Mouse (Mus musculus) hindbrain, embryonic 16.5 days (tissue): ENCODE results near the gene Hmgb1. TPM values are rescaled to one million over a fixed set of nuclear protein-coding genes. Genes with fewer than 3 reads are reported as not detected.

ENCODE experiments used
- ATAC-seq: fragments of 200-750 bp; cut with Nextera tagmentation; 2 replicates; pipeline ENCODE4 v1.8.0; 2017; ENCODE audit warnings: moderate TSS enrichment, moderate library complexity
- H3K27ac ChIP-seq: fragments of 300-500 bp; sonication (generic); 2 replicates; pipeline ENCODE4 v1.5.1; 2014; ENCODE audit warnings: low read depth, mild to moderate bottlenecking, control low read depth, low read length, moderate library complexity
- H3K27me3 ChIP-seq: fragments of 300-500 bp; sonication (generic); replicated peaks from 2 replicates; pipeline ENCODE4 v1.6.1; 2014; ENCODE audit warnings: low read length; ENCODE audit not compliant: control insufficient read depth, insufficient read depth
- H3K36me3 ChIP-seq: fragments of 300-500 bp; sonication (generic); 2 replicates; pipeline ENCODE4 v1.6.1; 2014; ENCODE audit warnings: mild to moderate bottlenecking, low read length, moderate library complexity, mixed read lengths; ENCODE audit not compliant: control insufficient read depth, insufficient read depth
- H3K4me1 ChIP-seq: fragments of 300-500 bp; sonication (generic); 2 replicates; pipeline ENCODE4 v1.6.1; 2014; ENCODE audit warnings: low read depth, low read length; ENCODE audit not compliant: control insufficient read depth, insufficient read depth
- H3K4me2 ChIP-seq: fragments of 300-500 bp; sonication (generic); 2 replicates; pipeline ENCODE4 v1.6.1; 2014; ENCODE audit warnings: mild to moderate bottlenecking, low read length, control low read depth, moderate library complexity
- H3K4me3 ChIP-seq: fragments of 300-500 bp; sonication (generic); 2 replicates; pipeline ENCODE4 v1.5.1; 2014; ENCODE audit warnings: mild to moderate bottlenecking, low read length, control low read depth, moderate library complexity
- H3K9ac ChIP-seq: fragments of 300-500 bp; sonication (generic); 2 replicates; pipeline ENCODE4 v1.6.1; 2014; ENCODE audit warnings: low read depth, mild to moderate bottlenecking, control low read depth, low read length, moderate library complexity
- H3K9me3 ChIP-seq: fragments of 300-500 bp; sonication (generic); 2 replicates; pipeline ENCODE4 v1.6.1; 2014; ENCODE audit warnings: mild to moderate bottlenecking, low read length, moderate library complexity; ENCODE audit not compliant: control insufficient read depth
- WGBS: fragments of 180-500 bp; shearing (Covaris S2); extraction: QIAGEN DNeasy Blood & Tissue Kit; methylation state at CpG from one replicate; pipeline ENCODE4 v1.1.7; 2014; 5-methylcytosine and 5-hydroxymethylcytosine counted together
- polyA plus RNA-seq: library from polyadenylated mRNA; unstranded; fragments of >200 nt; fragmentation: Nextera tagmentation; extraction: Ambion mirVana; gene quantifications from 2 replicates; pipeline ENCODE4 v1.2.1, GENCODE M21; 2015

Hmgb1 gene
- polyA plus RNA-seq, 1 experiment from 2014 or later, result 634 TPM

DNA sequence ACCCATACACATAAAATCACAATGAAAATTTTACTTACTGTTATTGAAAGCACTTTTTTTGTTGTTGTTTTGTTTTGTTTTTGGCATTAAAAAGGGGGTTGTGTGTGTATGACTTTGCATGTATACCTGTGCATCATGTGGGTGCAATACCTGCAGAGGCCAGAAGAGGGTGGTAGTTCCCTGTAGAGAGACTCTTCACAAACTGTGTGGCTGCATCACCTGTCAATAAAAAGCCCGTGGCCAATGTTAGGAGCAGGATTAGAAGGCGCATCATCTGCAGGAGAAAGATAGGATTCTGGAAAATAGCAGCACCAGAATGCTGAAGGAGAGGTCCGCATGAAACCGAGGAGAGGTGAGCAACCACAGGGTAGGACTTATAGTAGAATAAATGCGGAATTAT lies 144.5 kb downstream of the Hmgb1 start:
- Histone ChIP-seq H3K9me3 (no peaks in the 10 kb centered on the region; the same call in 1 of the 2 replicates), H3K27me3 (no peaks in the 10 kb centered on the region), H3K4me1 (no peaks in the 10 kb centered on the region), H3K27ac (no peak overlapping the region), H3K9ac (no peak overlapping the region), H3K4me3 (no peak overlapping the region), H3K36me3 (no peaks in the 10 kb centered on the region), H3K4me2 (no peak overlapping the region)
- 90% methylated on average over 5 of the region's 5 CpGs for WGBS
- ATAC-seq, result no peak

DNA sequence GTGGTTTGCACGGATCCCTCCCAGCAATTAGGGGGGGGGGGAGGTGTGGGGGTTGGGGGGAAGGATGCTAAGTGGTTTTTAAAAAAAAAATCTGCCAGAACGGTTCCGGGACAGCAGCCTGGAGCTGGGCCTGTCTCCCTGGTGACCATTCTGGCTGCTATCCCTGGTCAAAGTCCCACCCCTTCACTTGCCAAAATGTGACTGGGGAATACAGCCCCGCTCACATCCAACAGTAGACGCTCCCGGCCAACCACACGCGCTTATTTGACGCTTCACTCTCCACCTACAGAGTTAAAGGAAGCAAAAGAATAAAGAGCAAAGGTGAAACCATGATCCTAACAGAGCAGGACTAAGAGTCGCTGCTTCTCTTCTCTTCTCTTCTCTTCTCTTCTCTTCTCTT lies 146.6 kb downstream of the Hmgb1 start:
- 20% methylated on average over 10 of the region's 10 CpGs for WGBS
- Histone ChIP-seq H3K36me3 (no peaks in the 10 kb centered on the region), H3K4me3 (no peak overlapping the region), H3K4me2 (no peak overlapping the region), H3K9me3 (no peaks in the 10 kb centered on the region; the same call in 1 of the 2 replicates), H3K4me1 (no peaks in the 10 kb centered on the region), H3K27ac (no peak overlapping the region), H3K9ac (no peak overlapping the region), H3K27me3 (no peaks in the 10 kb centered on the region)
- ATAC-seq, result peak; percentile 79

- no peak for ATAC-seq
- Histone ChIP-seq H3K4me1 (peaks cover 2% of the 10 kb centered on the region; the same call in 1 of the 2 replicates), H3K4me3 (no peak overlapping the region), H3K9me3 (no peaks in the 10 kb centered on the region; the same call in 1 of the 2 replicates), H3K36me3 (no peaks in the 10 kb centered on the region), H3K4me2 (no peak overlapping the region), H3K27me3 (no peaks in the 10 kb centered on the region), H3K27ac (no peak overlapping the region), H3K9ac (no peak overlapping the region)
- 92% methylated on average over 3 of the region's 3 CpGs for WGBS
These were observed 147.4 kb downstream of the Hmgb1 start for GRCm38 (mm10) chr5:149036920-149037319.

DNA sequence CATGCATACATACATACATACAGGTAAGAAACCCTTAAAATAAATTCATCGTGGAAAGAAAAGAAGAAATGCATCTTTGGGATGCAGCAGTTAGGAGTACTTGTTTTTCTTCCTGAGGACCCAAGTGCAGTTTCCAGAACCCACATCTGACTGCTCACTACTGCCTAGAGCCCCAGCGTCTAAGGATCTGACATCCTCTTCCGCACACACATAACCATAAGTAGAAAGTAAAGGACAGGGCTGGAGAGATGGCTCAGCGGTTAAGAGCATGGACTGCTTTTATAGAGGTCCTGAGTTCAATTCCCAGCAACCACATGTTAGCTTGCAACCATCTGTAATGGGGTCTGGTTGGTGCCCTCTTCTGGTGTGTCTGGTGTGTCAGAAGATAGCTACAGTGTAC lies 151.9 kb downstream of the Hmgb1 start:
- Histone ChIP-seq H3K27me3 (no peaks in the 10 kb centered on the region), H3K4me1 (peaks cover 13% of the 10 kb centered on the region), H3K4me3 (no peak overlapping the region), H3K27ac (no peak overlapping the region), H3K9me3 (no peaks in the 10 kb centered on the region), H3K36me3 (no peaks in the 10 kb centered on the region), H3K9ac (no peak overlapping the region), H3K4me2 (no peak overlapping the region)
- no peak for ATAC-seq
- 96% methylated on average over 4 of the region's 4 CpGs for WGBS

- 4% methylated on average over 30 of the region's 30 CpGs for WGBS
- Histone ChIP-seq H3K27ac (peak overlapping the region; percentile 83), H3K4me2 (peak overlapping the region; percentile 73), H3K36me3 (no peaks in the 10 kb centered on the region), H3K27me3 (no peaks in the 10 kb centered on the region), H3K9ac (peak overlapping the region; percentile 74), H3K4me3 (peak overlapping the region; percentile 34), H3K9me3 (0 out of 2 replicates have a peak, but pooled peaks cover 3% of the 10 kb centered on the region), H3K4me1 (peaks cover 13% of the 10 kb centered on the region)
- peak; percentile 90 for ATAC-seq
These were observed 153.0 kb downstream of the Hmgb1 start for GRCm38 (mm10) chr5:149031199-149031750.

DNA sequence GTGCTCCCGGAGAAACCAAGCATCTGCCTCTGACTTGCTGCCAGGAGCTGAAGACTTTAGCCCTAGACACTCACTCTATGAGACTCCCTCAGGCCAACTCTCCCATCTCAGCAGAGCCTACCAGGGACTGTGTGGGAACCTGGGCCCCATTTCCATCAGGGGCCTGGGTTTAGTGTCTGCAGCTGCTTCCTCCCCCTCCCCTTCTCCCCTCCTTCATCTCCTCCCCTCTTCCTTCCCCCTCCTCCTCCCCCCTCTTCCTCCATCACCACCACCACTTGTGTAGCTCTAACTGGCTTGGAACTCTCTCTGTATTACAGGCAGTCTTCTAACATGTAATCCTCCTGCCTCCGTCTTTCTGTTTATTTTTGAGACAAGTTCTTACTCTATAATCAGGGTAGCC lies 154.2 kb downstream of the Hmgb1 start:
- Histone ChIP-seq H3K9me3 (0 out of 2 replicates have a peak, but pooled peaks cover 3% of the 10 kb centered on the region), H3K27me3 (no peaks in the 10 kb centered on the region), H3K36me3 (no peaks in the 10 kb centered on the region), H3K9ac (no peak overlapping the region), H3K4me1 (peaks cover 13% of the 10 kb centered on the region), H3K4me3 (no peak overlapping the region), H3K27ac (no peak overlapping the region), H3K4me2 (no peak overlapping the region)
- 67% methylated on average over 2 of the region's 2 CpGs for WGBS
- no peak for ATAC-seq

GRCm38 (mm10) chr5:149028394-149028793 lies 155.9 kb downstream of the Hmgb1 start:
- no peak overlapping the region for H3K9ac ChIP-seq
- H3K9me3 ChIP-seq, result 0 out of 2 replicates have a peak, but pooled peaks cover 3% of the 10 kb centered on the region
- H3K27ac ChIP-seq, result no peak overlapping the region
- H3K36me3 ChIP-seq, result no peaks in the 10 kb centered on the region
- WGBS, result 84% methylated on average over 5 of the region's 5 CpGs
- no peaks in the 10 kb centered on the region for H3K27me3 ChIP-seq
- H3K4me2 ChIP-seq, result no peak overlapping the region
- peaks cover 13% of the 10 kb centered on the region for H3K4me1 ChIP-seq
- H3K4me3 ChIP-seq, result no peak overlapping the region
- no peak for ATAC-seq

- no peak for ATAC-seq
- no peaks in the 10 kb centered on the region for H3K36me3 ChIP-seq
- H3K27ac ChIP-seq, result no peak overlapping the region
- no peaks in the 10 kb centered on the region for H3K27me3 ChIP-seq
- no peak overlapping the region for H3K4me3 ChIP-seq
- H3K4me2 ChIP-seq, result no peak overlapping the region
- H3K4me1 ChIP-seq, result peaks cover 13% of the 10 kb centered on the region
- H3K9me3 ChIP-seq, result 0 out of 2 replicates have a peak, but pooled peaks cover 3% of the 10 kb centered on the region
- 78% methylated on average over 8 of the region's 8 CpGs for WGBS
- no peak overlapping the region for H3K9ac ChIP-seq
These were observed 156.9 kb downstream of the Hmgb1 start for GRCm38 (mm10) chr5:149027389-149027788.

- no peak overlapping the region for H3K4me2 ChIP-seq
- no peak overlapping the region for H3K4me3 ChIP-seq
- no peak overlapping the region for H3K9ac ChIP-seq
- no peaks in the 10 kb centered on the region for H3K27me3 ChIP-seq
- no peaks in the 10 kb centered on the region for H3K9me3 ChIP-seq
- no peaks in the 10 kb centered on the region for H3K4me1 ChIP-seq
- 60% methylated on average over 7 of the region's 7 CpGs for WGBS
- H3K36me3 ChIP-seq, result no peaks in the 10 kb centered on the region
- no peak for ATAC-seq
- no peak overlapping the region for H3K27ac ChIP-seq
These were observed 163.2 kb downstream of the Hmgb1 start for GRCm38 (mm10) chr5:149021120-149021519.
